Mouse (Mus musculus): ENCODE results near the gene Shpk.

- TF ChIP-seq CTCF (IDR thresholded peaks at IDR 0.05; ENCODE audit: extremely low read depth, insufficient read depth, low read length) = no peak
- TF ChIP-seq POLR2A (IDR thresholded peaks at IDR 0.05; ENCODE audit: extremely low read depth, insufficient read depth, low read length) = no peak
These were observed 38.5 kb upstream of the Shpk start for GRCm38 (mm10) chr11:73160811-73161200.

All from cortical plate, adult 2 months (tissue).